Comparison of ENCODE assay signal across 28 mouse cellular contexts in genomic region chr16:36307631-36308030, GRCm38 (mm10). TPM values are rescaled to one million over a fixed set of nuclear protein-coding genes. Genes with fewer than 3 reads are reported as not detected.
DNase-seq lines count a peak whose midpoint lies in the region; ATAC-seq and TF ChIP-seq lines count a peak whose summit lies in the region.
"Had no signal": no experiment of that assay in that cellular context is flagged by ENCODE, and none has a peak within 500 bp of the region (broad histone marks: within the 10 kb centered on the region; RNA-seq: fewer than 3 reads in every experiment).

No protein-coding gene starts in this region.

- intact Hi-C loops in heart, adult 2 months (cut with DNase I) = no loop called here

- no peak for TF ChIP-seq CTCF in heart, adult 2 months (IDR thresholded peaks at IDR 0.05)
- TF ChIP-seq CTCF in liver, postnatal 0 days (IDR thresholded peaks at IDR 0.05; ENCODE audit: low read depth) = no peak

- H3K4me1 ChIP-seq in heart, adult 2 months (ENCODE audit: control insufficient read depth, insufficient read depth, low read length) = no peaks in the 10 kb centered on the region
- no peaks in the 10 kb centered on the region for H3K4me1 ChIP-seq in liver, postnatal 0 days (ENCODE audit: insufficient read depth)
- no peaks in the 10 kb centered on the region for H3K4me1 ChIP-seq in liver, embryonic 12.5 days
- H3K4me1 ChIP-seq: embryonic facial prominence, embryonic 13.5 days; embryonic facial prominence, embryonic 15.5 days; forebrain, embryonic 10.5 days; forebrain, embryonic 12.5 days had no signal

- no peak overlapping the region for H3K27ac ChIP-seq in heart, adult 2 months
- no peak overlapping the region for H3K27ac ChIP-seq in liver, postnatal 0 days (ENCODE audit: low read depth)
- no peak overlapping the region for H3K27ac ChIP-seq in liver, embryonic 12.5 days
- H3K27ac ChIP-seq: embryonic facial prominence, embryonic 13.5 days; embryonic facial prominence, embryonic 15.5 days; forebrain, embryonic 10.5 days; forebrain, embryonic 12.5 days had no signal

- peak; percentile 74 for DNase-seq in heart, adult 11 months
- no peak for DNase-seq in heart, adult 2 months
- no peak for DNase-seq in liver, postnatal 0 days
- DNase-seq in 416B (ENCODE audit: low read depth) = peak; percentile 98
- DNase-seq: adrenal gland, adult 2 months; adrenal gland, postnatal 10 days; adrenal gland, postnatal 25 days; cerebellum, adult 11 months; cerebellum, adult 18-20 months; cerebellum, adult 8-10 months; cerebellum, adult 9-11 months; cerebellum, postnatal 14 days; cerebellum, postnatal 36 days; embryo, embryonic 11 days had no signal

- TF ChIP-seq POLR2A in heart, adult 2 months (IDR thresholded peaks at IDR 0.05; ENCODE audit: insufficient read depth, low read depth, low read length) = no peak

- no peaks in the 10 kb centered on the region for H3K36me3 ChIP-seq in heart, adult 2 months (ENCODE audit: control insufficient read depth, insufficient read depth, low read length)
- H3K36me3 ChIP-seq in liver, postnatal 0 days (replicated peaks; ENCODE audit: insufficient read depth, low read length) = no peaks in the 10 kb centered on the region
- no peaks in the 10 kb centered on the region for H3K36me3 ChIP-seq in liver, embryonic 12.5 days
- H3K36me3 ChIP-seq: embryonic facial prominence, embryonic 13.5 days; embryonic facial prominence, embryonic 15.5 days; forebrain, embryonic 10.5 days; forebrain, embryonic 12.5 days had no signal

- H3K9me3 ChIP-seq in liver, postnatal 0 days (ENCODE audit: low read length) = no peaks in the 10 kb centered on the region
- no peaks in the 10 kb centered on the region for H3K9me3 ChIP-seq in liver, embryonic 12.5 days (replicated peaks)
- H3K9me3 ChIP-seq: embryonic facial prominence, embryonic 13.5 days; embryonic facial prominence, embryonic 15.5 days; forebrain, embryonic 10.5 days; forebrain, embryonic 12.5 days had no signal

- H3K4me2 ChIP-seq in liver, postnatal 0 days (ENCODE audit: low read depth, low read length) = no peak overlapping the region
- H3K4me2 ChIP-seq in liver, embryonic 12.5 days = no peak overlapping the region
- H3K4me2 ChIP-seq: embryonic facial prominence, embryonic 13.5 days; embryonic facial prominence, embryonic 15.5 days; forebrain, embryonic 12.5 days had no signal

- no peak overlapping the region for H3K4me3 ChIP-seq in heart, adult 2 months
- no peak overlapping the region for H3K4me3 ChIP-seq in liver, postnatal 0 days (ENCODE audit: low read depth, low read length)
- no peak overlapping the region for H3K4me3 ChIP-seq in liver, embryonic 12.5 days
- H3K4me3 ChIP-seq: embryonic facial prominence, embryonic 13.5 days; embryonic facial prominence, embryonic 15.5 days; erythroblast, embryonic 14.5 days; forebrain, embryonic 10.5 days; forebrain, embryonic 12.5 days had no signal

- H3K9ac ChIP-seq in heart, adult 2 months (ENCODE audit: low read depth, low read length) = no peak overlapping the region
- no peak overlapping the region for H3K9ac ChIP-seq in liver, postnatal 0 days (replicated peaks)
- H3K9ac ChIP-seq in liver, embryonic 12.5 days = no peak overlapping the region
- H3K9ac ChIP-seq: embryonic facial prominence, embryonic 13.5 days; embryonic facial prominence, embryonic 15.5 days; forebrain, embryonic 12.5 days had no signal

- no peak for TF ChIP-seq EP300 in heart, adult 2 months (IDR thresholded peaks at IDR 0.05; ENCODE audit: insufficient read depth, low read depth, low read length)
- TF ChIP-seq EP300 in liver, postnatal 0 days (IDR thresholded peaks at IDR 0.05; ENCODE audit: low read depth) = peak; percentile 67

- peak; percentile 29; the same call in 1 of the 2 replicates for ATAC-seq in liver, postnatal 0 days
- no peak for ATAC-seq in liver, embryonic 12.5 days
- ATAC-seq: forebrain, embryonic 14.5 days; forebrain, embryonic 16.5 days had no signal

- H3K79me2 ChIP-seq in heart, adult 2 months (replicated peaks; ENCODE audit: control insufficient read depth, insufficient read depth, low read length) = no peaks in the 10 kb centered on the region

- 43% methylated on average over 4 of the region's 4 CpGs for WGBS in heart, adult 2 months
- WGBS in liver, postnatal 0 days (ENCODE audit: insufficient replicate concordance) = 42% methylated on average over 4 of the region's 4 CpGs
- 32% methylated on average over 4 of the region's 4 CpGs for WGBS in liver, embryonic 12.5 days (ENCODE audit: insufficient replicate concordance)

- H3K27me3 ChIP-seq in heart, adult 2 months (ENCODE audit: control insufficient read depth, insufficient read depth, low read length) = no peaks in the 10 kb centered on the region
- no peaks in the 10 kb centered on the region for H3K27me3 ChIP-seq in liver, postnatal 0 days (ENCODE audit: insufficient read depth, low read length)
- H3K27me3 ChIP-seq in liver, embryonic 12.5 days (replicated peaks) = no peaks in the 10 kb centered on the region
- H3K27me3 ChIP-seq: embryonic facial prominence, embryonic 13.5 days; embryonic facial prominence, embryonic 15.5 days; forebrain, embryonic 12.5 days had no signal

RNA-seq across cellular contexts. Expression of gene BC117090, which starts 26.5 kb away (rescaled TPM):
- total RNA-seq in heart, adult 2 months (2021) = not detected
- polyA plus RNA-seq in heart, adult 2 months (2012; rRNA removed) = not detected in 2 replicates
- 4.2 and 4.3 TPM in 2 replicates for polyA plus RNA-seq in liver, postnatal 0 days (2015; fragmentation: Nextera tagmentation; extraction: Ambion mirVana)
- not detected in 2 replicates for polyA plus RNA-seq in liver, embryonic 12.5 days (2016; fragmentation: Nextera tagmentation; extraction: Ambion mirVana)
- total RNA-seq: adrenal gland, adult 2 months; adrenal gland, postnatal 10 days; adrenal gland, postnatal 25 days; common myeloid progenitor, adult 5-6 weeks; ES-E14; MEL had no signal
- polyA plus RNA-seq: adrenal gland, adult 2 months; brain, embryonic 14.5 days; C2C12; embryonic facial prominence, embryonic 11.5 days; embryonic facial prominence, embryonic 13.5 days; erythroblast, embryonic 14.5 days; forebrain, embryonic 10.5 days; forebrain, embryonic 12.5 days; forebrain, embryonic 14.5 days; forebrain, embryonic 16.5 days had no signal

RNA-seq across cellular contexts. Expression of gene Stfa1, which starts 30.9 kb away (rescaled TPM):
- total RNA-seq in heart, adult 2 months (2021) = not detected
- not detected in 2 replicates for polyA plus RNA-seq in heart, adult 2 months (2012; rRNA removed)
- 1,279 and 1,387 TPM in 2 replicates for polyA plus RNA-seq in liver, postnatal 0 days (2015; fragmentation: Nextera tagmentation; extraction: Ambion mirVana)
- 80.5 and 92.3 TPM in 2 replicates for polyA plus RNA-seq in liver, embryonic 12.5 days (2016; fragmentation: Nextera tagmentation; extraction: Ambion mirVana)
- total RNA-seq: adrenal gland, adult 2 months; adrenal gland, postnatal 25 days; ES-E14; MEL had no signal
- polyA plus RNA-seq: adrenal gland, adult 2 months; C2C12; erythroblast, embryonic 14.5 days had no signal

RNA-seq across cellular contexts. Expression of gene BC100530, which starts 59.9 kb away (rescaled TPM):
- total RNA-seq in heart, adult 2 months (2021) = not detected
- not detected in 2 replicates for polyA plus RNA-seq in heart, adult 2 months (2012; rRNA removed)
- 1,035 and 1,094 TPM in 2 replicates for polyA plus RNA-seq in liver, postnatal 0 days (2015; fragmentation: Nextera tagmentation; extraction: Ambion mirVana)
- 74.3 and 86.6 TPM in 2 replicates for polyA plus RNA-seq in liver, embryonic 12.5 days (2016; fragmentation: Nextera tagmentation; extraction: Ambion mirVana)
- total RNA-seq: adrenal gland, adult 2 months; adrenal gland, postnatal 25 days; common myeloid progenitor, adult 5-6 weeks; ES-E14; MEL had no signal
- polyA plus RNA-seq: adrenal gland, adult 2 months; C2C12; erythroblast, embryonic 14.5 days; forebrain, embryonic 10.5 days; forebrain, embryonic 16.5 days had no signal

Comparison
In these comparisons a context has a peak if more than half of its experiments do, and no peak if none do; other contexts are left out.
1. DNase-seq: peak in heart, adult 11 months (single experiment) and 416B (single experiment); none in heart, adult 2 months (0 of 2) and liver, postnatal 0 days (single experiment).
2. RNA of gene Stfa1, which starts 30.9 kb away (polyA plus RNA-seq): 1,279 to 1,387 TPM in liver, postnatal 0 days and 80.5 to 92.3 TPM in liver, embryonic 12.5 days; not detected in heart, adult 2 months; every median in the first group is over 10 times any median in the second.
3. RNA of gene BC100530, which starts 59.9 kb away (polyA plus RNA-seq): 1,035 to 1,094 TPM in liver, postnatal 0 days and 74.3 to 86.6 TPM in liver, embryonic 12.5 days; not detected in heart, adult 2 months; every median in the first group is over 10 times any median in the second.